ENCODE assay signal across 8 mouse cellular contexts in genomic region chr1:64795284-64796040, GRCm38 (mm10). TPM values are rescaled to one million over a fixed set of nuclear protein-coding genes. Genes with fewer than 3 reads are reported as not detected.
DNase-seq lines count a peak whose midpoint lies in the region; TF ChIP-seq lines count a peak whose summit lies in the region.
"Had no signal": no experiment of that assay in that cellular context is flagged by ENCODE, and none has a peak within 500 bp of the region (broad histone marks: within the 10 kb centered on the region; RNA-seq: fewer than 3 reads in every experiment).

No protein-coding gene starts in this region.

- intact Hi-C loops in left cerebral cortex, postnatal 4 days (cut with DNase I) = no loop called here
- intact Hi-C loops in left cerebral cortex, postnatal 36 days (cut with DNase I) = no loop called here

- no peak for TF ChIP-seq POLR2A in brain, embryonic 14.5 days (IDR thresholded peaks at IDR 0.05; ENCODE audit: borderline replicate concordance, extremely low read depth, insufficient read depth, insufficient read length, poor library complexity, severe bottlenecking)

- DNase-seq in left cerebral cortex, postnatal 4 days = peak; percentile 20
- no peak for DNase-seq in left cerebral cortex, adult 9 months (ENCODE audit: low spot score in 2 of 2)
- peak; percentile 33 for DNase-seq in brain, embryonic 14.5 days (ENCODE audit: low read depth)
- peak; percentile 60 for DNase-seq in fibroblast of lung, adult 2 months (ENCODE audit: low read depth)
- DNase-seq in retina, postnatal 1 day = peak; percentile 37
- DNase-seq in lung, postnatal 4 days = no peak
- no peak for DNase-seq in left cerebral cortex, postnatal 36 days (ENCODE audit: low spot score in 2 of 2)
- DNase-seq: right cerebral cortex, postnatal 25 days had no signal

- TF ChIP-seq CTCF in brain, embryonic 14.5 days (IDR thresholded peaks at IDR 0.05; ENCODE audit: borderline replicate concordance, extremely low read depth, insufficient read depth, insufficient read length) = no peak

RNA-seq across cellular contexts. Expression of gene Fzd5, which starts 57.9 kb away (rescaled TPM):
- 1 to 10 TPM; 1.0 to 1.1 TPM for total RNA-seq in left cerebral cortex, postnatal 4 days (2021)
- 1.7 and 1.9 TPM in 2 replicates for polyA plus RNA-seq in brain, embryonic 14.5 days (2012; rRNA removed)
- total RNA-seq in left cerebral cortex, postnatal 36 days (2021) = 1 to 10 TPM; 1.1 to 1.2 TPM

Comparison
In these comparisons a context has a peak if more than half of its experiments do, and no peak if none do; other contexts are left out.
1. DNase-seq: peak in left cerebral cortex, postnatal 4 days (single experiment), brain, embryonic 14.5 days (single experiment), fibroblast of lung, adult 2 months (single experiment) and retina, postnatal 1 day (single experiment); none in left cerebral cortex, adult 9 months (0 of 2), lung, postnatal 4 days (0 of 2) and left cerebral cortex, postnatal 36 days (0 of 2).